19 mouse cellular contexts compared by ENCODE assay signal in the genomic region with DNA sequence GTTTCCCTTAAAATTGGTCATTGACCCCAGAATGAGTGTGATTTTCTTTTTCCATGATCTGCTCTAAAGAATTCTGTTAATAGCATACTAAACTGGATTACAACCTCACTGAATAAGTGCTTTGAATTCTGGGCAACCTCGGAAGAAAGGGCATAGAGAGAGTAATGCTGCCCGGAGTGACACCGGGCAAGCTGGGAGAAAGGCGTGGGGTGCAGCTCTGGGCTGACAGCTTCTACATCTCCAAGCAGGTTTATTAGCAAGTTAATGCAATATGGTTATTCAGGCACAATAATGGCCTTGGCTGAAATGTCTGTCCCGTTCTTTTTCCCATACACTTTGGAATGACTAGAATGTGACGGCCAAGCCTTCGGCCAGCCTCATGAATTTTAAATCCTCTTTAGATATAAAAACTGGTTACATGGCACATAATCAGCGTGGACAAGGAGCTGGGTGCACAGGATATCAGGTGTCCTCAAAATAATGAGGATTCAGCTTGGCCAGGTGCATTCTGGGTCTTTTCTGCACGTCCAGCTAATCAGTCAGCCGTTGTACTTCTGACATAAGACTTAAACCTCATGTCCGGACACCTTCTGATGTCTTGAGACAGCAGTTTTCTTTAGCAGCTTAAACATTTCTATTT.
A peak's percentile ranks its signal among the peaks of the same experiment; 100 is the strongest.
DNase-seq lines count a peak whose midpoint lies in the region; ATAC-seq and TF ChIP-seq lines count a peak whose summit lies in the region.
"Had no signal": no experiment of that assay in that cellular context is flagged by ENCODE, and none has a peak within 500 bp of the region (broad histone marks: within the 10 kb centered on the region; RNA-seq: fewer than 3 reads in every experiment).

No protein-coding gene starts in this region.

- peaks cover 41% of the 10 kb centered on the region for H3K4me1 ChIP-seq in hindbrain, embryonic 10.5 days (replicated peaks)
- peaks cover 9% of the 10 kb centered on the region; the same call in 1 of the 2 replicates for H3K4me1 ChIP-seq in hindbrain, postnatal 0 days (ENCODE audit: insufficient read depth, low read length)
- H3K4me1 ChIP-seq in midbrain, embryonic 14.5 days (ENCODE audit: control insufficient read depth, insufficient read depth, low read length), result peaks cover 23% of the 10 kb centered on the region

- H3K4me3 ChIP-seq in hindbrain, embryonic 10.5 days, result no peak overlapping the region
- no peak overlapping the region for H3K4me3 ChIP-seq in hindbrain, postnatal 0 days (ENCODE audit: low read length)
- H3K4me3 ChIP-seq in midbrain, embryonic 14.5 days (replicated peaks; ENCODE audit: low read depth, low read length), result no peak overlapping the region
- H3K4me3 ChIP-seq: erythroblast, embryonic 14.5 days; liver, embryonic 13.5 days; myocyte had no signal

- WGBS in hindbrain, embryonic 10.5 days, result 45% methylated on average over 11 of the region's 11 CpGs
- 30% methylated on average over 11 of the region's 11 CpGs for WGBS in hindbrain, postnatal 0 days
- WGBS in midbrain, embryonic 14.5 days, result 8% methylated on average over 11 of the region's 11 CpGs

- no peaks in the 10 kb centered on the region for H3K27me3 ChIP-seq in hindbrain, embryonic 10.5 days (ENCODE audit: insufficient read depth, poor library complexity, severe bottlenecking)
- no peaks in the 10 kb centered on the region for H3K27me3 ChIP-seq in hindbrain, postnatal 0 days (ENCODE audit: insufficient read depth, low read length)
- peaks cover 18% of the 10 kb centered on the region for H3K27me3 ChIP-seq in midbrain, embryonic 14.5 days (ENCODE audit: control insufficient read depth, insufficient read depth, low read length)
- H3K27me3 ChIP-seq: liver, embryonic 13.5 days had no signal

- no peak overlapping the region for H3K4me2 ChIP-seq in hindbrain, postnatal 0 days (ENCODE audit: low read depth, low read length)
- peak overlapping the region; percentile 30 for H3K4me2 ChIP-seq in midbrain, embryonic 14.5 days (ENCODE audit: low read length)
- H3K4me2 ChIP-seq: liver, embryonic 13.5 days had no signal

- H3K27ac ChIP-seq in hindbrain, embryonic 10.5 days, result no peak overlapping the region
- no peak overlapping the region for H3K27ac ChIP-seq in hindbrain, postnatal 0 days
- H3K27ac ChIP-seq in midbrain, embryonic 14.5 days (replicated peaks; ENCODE audit: low read depth, low read length), result no peak overlapping the region
- H3K27ac ChIP-seq: liver, embryonic 13.5 days had no signal

- TF ChIP-seq CTCF in hindbrain, postnatal 0 days (IDR thresholded peaks at IDR 0.05; ENCODE audit: low read depth), result no peak

- 0 out of 2 replicates have a peak, but pooled peaks cover 2% of the 10 kb centered on the region for H3K36me3 ChIP-seq in hindbrain, embryonic 10.5 days
- no peaks in the 10 kb centered on the region for H3K36me3 ChIP-seq in hindbrain, postnatal 0 days (ENCODE audit: insufficient read depth, low read length)
- H3K36me3 ChIP-seq in midbrain, embryonic 14.5 days (ENCODE audit: control insufficient read depth, insufficient read depth, low read length), result no peaks in the 10 kb centered on the region
- H3K36me3 ChIP-seq: G1E; liver, embryonic 13.5 days had no signal

- peak; percentile 36 for DNase-seq in hindbrain, embryonic 10.5 days (ENCODE audit: low spot score)
- DNase-seq in hindbrain, postnatal 0 days (ENCODE audit: low spot score), result no peak
- DNase-seq in embryo, embryonic 11 days, result peak; percentile 24
- DNase-seq in kidney, adult 9 months, result peak; percentile 83
- peak; percentile 57 for DNase-seq in midbrain, embryonic 14.5 days
- no peak for DNase-seq in layer of hippocampus, postnatal 25 days (ENCODE audit: extremely low spot score in 1 of 2, low spot score in 1 of 2)
- DNase-seq in left cerebral cortex, adult 8-10 months (ENCODE audit: low spot score in 2 of 2), result no peak
- DNase-seq in heart, postnatal 4 days, result no peak
- DNase-seq: B cell, adult 2 months; cerebellum, postnatal 36 days; gastrocnemius, postnatal 10 days; liver, embryonic 13.5 days; lung, postnatal 36 days; right cerebral cortex, adult 18-20 months; thymus, adult 18-20 months had no signal

- H3K9me3 ChIP-seq in hindbrain, embryonic 10.5 days, result no peaks in the 10 kb centered on the region
- no peaks in the 10 kb centered on the region for H3K9me3 ChIP-seq in hindbrain, postnatal 0 days (ENCODE audit: low read length)
- no peaks in the 10 kb centered on the region for H3K9me3 ChIP-seq in midbrain, embryonic 14.5 days (ENCODE audit: control insufficient read depth, low read length)
- H3K9me3 ChIP-seq: liver, embryonic 13.5 days had no signal

- ATAC-seq in hindbrain, postnatal 0 days, result no peak
- ATAC-seq in midbrain, embryonic 14.5 days (ENCODE audit: low FRiP score, low TSS enrichment), result peak; percentile 78; the same call in 1 of the 2 replicates
- ATAC-seq: intestine, postnatal 0 days had no signal

- no peak overlapping the region for H3K9ac ChIP-seq in hindbrain, postnatal 0 days (replicated peaks; ENCODE audit: low read length)
- H3K9ac ChIP-seq in midbrain, embryonic 14.5 days (replicated peaks; ENCODE audit: low read length), result no peak overlapping the region
- H3K9ac ChIP-seq: liver, embryonic 13.5 days had no signal

Comparison
In these comparisons a context has a peak if more than half of its experiments do, and no peak if none do; other contexts are left out.
1. DNase-seq: peak in hindbrain, embryonic 10.5 days (single experiment), embryo, embryonic 11 days (single experiment), kidney, adult 9 months (single experiment) and midbrain, embryonic 14.5 days (single experiment); none in hindbrain, postnatal 0 days (single experiment), layer of hippocampus, postnatal 25 days (0 of 2), left cerebral cortex, adult 8-10 months (0 of 2) and heart, postnatal 4 days (single experiment).